Mouse (Mus musculus) E14TG2a.4 (cell line): ENCODE measurements around the gene Tsc22d4.

Experiments
- CTCF ChIP-seq: conservative IDR thresholded peaks from 2 replicates; pipeline ENCODE4 v1.5.1; 2014; ENCODE audit warnings: low read length
- NANOG ChIP-seq: IDR thresholded peaks from 2 replicates; pipeline ENCODE4 v1.6.1; 2014; ENCODE audit warnings: borderline replicate concordance, low read length, mixed read lengths

- TF ChIP-seq CTCF (no peak), NANOG (no peak)
Measured at GRCm38 (mm10) chr5:137817466-137818222, 72.1 kb downstream of the Tsc22d4 start.
